ENCODE assay signal across 14 mouse cellular contexts in the genomic region with DNA sequence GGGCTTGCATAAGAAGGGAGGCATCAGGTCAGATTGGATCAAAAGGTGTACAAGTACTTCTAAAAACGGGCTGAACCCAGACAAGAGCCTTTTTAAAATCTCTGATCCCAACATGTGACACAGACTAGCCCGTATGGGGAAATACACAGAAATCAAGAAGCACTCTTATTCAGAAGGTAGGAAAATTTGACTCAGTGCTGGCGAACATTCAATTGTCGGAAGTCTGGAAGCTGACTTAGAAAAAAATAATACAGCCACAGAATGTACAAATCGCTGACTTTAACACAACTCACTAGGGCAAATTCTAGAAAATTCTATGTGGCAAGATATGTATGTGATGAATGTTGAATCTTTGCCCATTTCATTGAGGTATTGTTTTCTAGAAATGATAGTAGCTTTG.
"Had no signal": no experiment of that assay in that cellular context is flagged by ENCODE, and none has a peak within 500 bp of the region (broad histone marks: within the 10 kb centered on the region; RNA-seq: fewer than 3 reads in every experiment).

No protein-coding gene starts in this region.

- ATAC-seq: lung, postnatal 0 days had no signal

- H3K4me2 ChIP-seq: liver, embryonic 11.5 days; liver, embryonic 15.5 days; neural tube, embryonic 15.5 days; stomach, embryonic 15.5 days had no signal

- H3K4me3 ChIP-seq: left cerebral cortex, adult 2 months; limb, embryonic 10.5 days; liver, embryonic 15.5 days; myocyte; neural tube, embryonic 15.5 days; stomach, embryonic 15.5 days had no signal

- H3K4me1 ChIP-seq: limb, embryonic 10.5 days; liver, embryonic 15.5 days; neural tube, embryonic 15.5 days; stomach, embryonic 15.5 days had no signal

- H3K9me3 ChIP-seq: limb, embryonic 10.5 days; liver, embryonic 15.5 days; neural tube, embryonic 15.5 days; stomach, embryonic 15.5 days had no signal

- H3K9ac ChIP-seq: liver, embryonic 15.5 days; neural tube, embryonic 15.5 days; stomach, embryonic 15.5 days had no signal

- H3K27ac ChIP-seq: left cerebral cortex, adult 2 months; limb, embryonic 10.5 days; liver, embryonic 15.5 days; neural tube, embryonic 15.5 days; stomach, embryonic 15.5 days had no signal

- H3K27me3 ChIP-seq: liver, embryonic 15.5 days; neural tube, embryonic 15.5 days; stomach, embryonic 15.5 days had no signal

- H3K36me3 ChIP-seq: limb, embryonic 10.5 days; liver, embryonic 15.5 days; stomach, embryonic 15.5 days had no signal

- DNase-seq: kidney, postnatal 14 days; lung, adult 2 months; lung, postnatal 36 days; midbrain, embryonic 14.5 days; right cerebral cortex, adult 18-20 months; thymus, postnatal 36 days had no signal
